Mouse (Mus musculus) hematopoietic multipotent progenitor cell, adult 10-12 weeks (in vitro differentiated cells): Measurements from ENCODE around the gene Gm8909. TPM values are rescaled to one million over a fixed set of nuclear protein-coding genes. Genes with fewer than 3 reads are reported as not detected.

Experiments used
- polyA plus RNA-seq: library from polyadenylated mRNA; stranded (reverse); fragments of >175 nt; gene quantifications from 2 replicates; pipeline ENCODE4 v1.2.3, GENCODE M21; 2012; ENCODE audit warnings: low replicate concordance

Gene Gm8909
- 0.31 and 0.48 TPM in 2 replicates for polyA plus RNA-seq

DNA sequence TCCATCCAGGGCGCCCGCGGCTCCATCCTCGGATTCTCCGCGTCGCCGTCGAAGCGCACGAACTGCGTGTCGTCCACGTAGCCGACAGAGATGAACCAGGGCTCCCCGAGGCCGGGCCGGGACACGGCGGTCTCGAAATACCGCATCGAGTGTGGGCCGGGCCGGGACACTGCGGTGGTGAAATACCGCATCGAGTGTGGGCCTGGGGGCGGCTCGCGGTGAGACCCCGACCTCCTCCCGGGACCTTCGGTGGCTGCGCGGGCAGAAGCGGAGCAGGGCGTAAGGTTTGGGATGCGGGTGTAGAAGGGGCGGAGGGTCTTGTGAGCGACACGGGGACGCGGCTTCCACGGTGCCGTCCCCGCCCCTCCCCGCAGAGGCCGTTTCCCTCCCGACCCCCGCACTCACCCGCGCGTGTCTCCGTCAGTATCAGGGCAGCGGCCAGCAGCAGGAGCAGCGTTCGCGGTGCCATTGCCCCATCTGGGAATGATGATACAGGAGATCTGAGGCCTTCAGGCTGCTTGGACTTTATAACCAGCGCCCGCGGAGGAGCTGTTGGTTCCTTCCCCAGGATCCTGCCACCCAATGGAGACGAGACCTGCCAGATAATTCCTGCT, at the start of gene Gm8909:
TSS of gene Gm8909 (minus strand) at position 499 of the 614 bp plus-strand sequence.

DNA sequence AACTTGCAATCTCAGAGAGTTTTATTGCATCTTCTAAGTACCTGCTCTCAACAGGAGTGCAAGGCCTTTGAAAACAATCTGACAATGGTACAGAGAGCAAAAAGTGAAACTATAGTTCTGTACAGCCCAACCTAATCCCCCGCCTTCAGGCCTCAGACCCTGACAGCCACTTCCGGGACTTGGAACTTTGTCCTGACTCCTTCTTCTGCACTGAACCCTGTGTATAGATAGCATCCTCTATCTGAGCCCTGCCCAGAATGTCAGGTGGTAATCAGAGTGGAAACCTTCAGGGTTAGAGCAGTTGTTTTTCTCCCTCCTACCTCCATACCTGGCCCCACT, 21.8 kb upstream of the Gm8909 start, which contains the start of gene H2-T3:
TSS of gene H2-T3 (minus strand) at position 119 of the 339 bp plus-strand sequence.

DNA sequence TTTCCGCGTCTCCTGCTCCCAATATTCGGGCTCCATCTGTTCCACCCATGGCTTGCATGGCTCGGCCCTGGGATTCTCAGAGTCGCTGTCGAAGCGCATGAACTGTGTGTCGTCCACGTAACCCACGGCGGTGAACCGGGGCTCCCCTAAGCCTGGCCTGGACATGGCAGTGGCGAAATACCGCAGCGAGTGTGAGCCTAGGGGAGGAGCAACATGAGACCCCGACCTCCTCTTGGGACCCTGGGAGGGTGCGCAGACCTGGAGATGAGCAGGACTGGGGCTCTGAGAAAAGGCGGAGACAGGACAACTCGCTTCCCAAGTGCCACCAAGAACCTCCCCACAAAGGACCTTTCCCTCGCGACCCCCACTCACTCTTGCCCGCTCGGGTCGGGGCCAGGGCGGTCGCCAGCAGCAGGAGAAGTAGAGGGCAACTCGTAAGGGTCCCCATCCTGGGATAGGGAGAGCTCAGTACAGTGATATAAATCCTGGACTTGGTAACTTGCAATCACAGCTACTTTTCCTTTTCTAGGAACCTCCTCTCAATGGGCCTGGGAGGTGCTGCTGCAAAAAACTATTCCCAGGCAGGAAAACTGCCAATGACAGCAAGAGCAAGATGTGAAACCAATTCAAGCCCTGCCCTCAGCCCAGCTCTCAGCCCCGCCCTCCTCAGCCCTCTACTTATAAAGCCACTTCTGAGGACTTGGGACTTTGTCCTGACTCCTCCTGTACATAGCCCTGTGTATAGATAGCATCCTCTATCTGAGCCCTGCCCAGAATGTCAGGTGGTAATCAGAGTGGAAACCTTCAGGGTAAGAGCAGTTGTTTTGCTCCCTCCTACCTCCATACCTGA, 39.1 kb downstream of the Gm8909 start, which contains the start of gene Gm7030:
TSS of gene Gm7030 (minus strand) at position 458 of the 850 bp plus-strand sequence.

DNA sequence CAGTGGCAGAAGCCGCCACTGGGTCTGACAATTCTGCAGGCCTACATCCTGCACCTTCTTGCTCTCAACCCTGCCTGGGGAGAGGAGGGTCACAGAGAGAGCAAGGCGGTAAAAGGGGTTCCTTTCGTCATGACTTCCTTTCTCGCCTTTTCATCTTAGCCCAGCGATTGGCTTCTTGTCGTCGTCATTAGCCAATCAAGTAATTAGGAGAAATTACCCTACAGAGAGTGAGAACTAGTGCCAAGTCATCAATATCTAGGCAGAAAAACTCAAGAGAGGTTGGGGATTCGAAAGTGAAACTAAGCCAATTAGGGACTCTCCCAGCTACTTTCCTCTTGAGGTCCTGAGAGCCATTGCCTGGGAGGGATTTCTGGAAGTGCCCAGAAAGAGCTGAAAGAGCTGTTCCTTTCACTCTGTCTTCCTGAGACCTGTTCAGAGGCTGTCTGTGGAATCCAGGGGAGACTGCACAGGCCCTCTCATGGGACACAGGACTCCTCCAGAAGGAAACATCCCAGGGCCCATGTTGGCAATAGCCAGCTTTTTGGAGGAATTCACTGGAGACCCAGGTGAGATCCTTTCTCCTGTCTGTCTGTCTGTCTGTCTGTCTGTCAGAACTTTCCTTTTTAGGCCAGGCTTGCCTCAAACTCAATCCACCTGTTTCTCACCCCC, 46.9 kb downstream of the Gm8909 start, which contains the start of gene Gm19684:
TSS of gene Gm19684 (plus strand) at position 327 of the 669 bp plus-strand sequence.

Other genes with a start within 250 kb of the Gm8909 start
- gene Abcf1, start 198.8 kb downstream of the Gm8909 start, polyA plus RNA-seq: 54.6 and 83.7 TPM in 2 replicates
- 75.2 and 143 TPM in 2 replicates for gene Gnl1, start 188.7 kb downstream of the Gm8909 start, polyA plus RNA-seq
- gene Prr3, start 188.3 kb downstream of the Gm8909 start, polyA plus RNA-seq: 21.6 and 33.3 TPM in 2 replicates
- gene H2-T24, start 148.0 kb downstream of the Gm8909 start, polyA plus RNA-seq: 12.6 and 22.5 TPM in 2 replicates
- 321 and 328 TPM in 2 replicates for gene H2-T23, start 135.7 kb downstream of the Gm8909 start, polyA plus RNA-seq
- gene H2-T22, start 125.8 kb downstream of the Gm8909 start, polyA plus RNA-seq: 38.3 and 49.1 TPM in 2 replicates
- 0.27 and 0.30 TPM in 2 replicates for gene Gm6034, start 125.6 kb downstream of the Gm8909 start, polyA plus RNA-seq
- 151 and 155 TPM in 2 replicates for gene Gm11127, start 110.2 kb downstream of the Gm8909 start, polyA plus RNA-seq
- gene Gm19684, start 46.9 kb downstream of the Gm8909 start, polyA plus RNA-seq: 0.27 and 0.35 TPM in 2 replicates
- 0.76 and 2.1 TPM in 2 replicates for gene Gm7030, start 39.1 kb downstream of the Gm8909 start, polyA plus RNA-seq
- gene H2-T3, start 21.8 kb upstream of the Gm8909 start, polyA plus RNA-seq: 0.16 and 0.17 TPM in 2 replicates
- 88.4 and 98.5 TPM in 2 replicates for gene Rpp21, start 89.5 kb upstream of the Gm8909 start, polyA plus RNA-seq
- 15.6 and 19.3 TPM in 2 replicates for gene Trim39, start 103.7 kb upstream of the Gm8909 start, polyA plus RNA-seq
- gene H2-M10.2, start 118.0 kb upstream of the Gm8909 start, polyA plus RNA-seq: not detected in 2 replicates
- gene H2-M10.1, start 157.6 kb upstream of the Gm8909 start, polyA plus RNA-seq: not detected in 2 replicates
- not detected in 2 replicates for gene H2-M10.3, start 199.9 kb upstream of the Gm8909 start, polyA plus RNA-seq